Mouse (Mus musculus): ENCODE results near the gene Olfr392.

The Olfr392 gene

DNA sequence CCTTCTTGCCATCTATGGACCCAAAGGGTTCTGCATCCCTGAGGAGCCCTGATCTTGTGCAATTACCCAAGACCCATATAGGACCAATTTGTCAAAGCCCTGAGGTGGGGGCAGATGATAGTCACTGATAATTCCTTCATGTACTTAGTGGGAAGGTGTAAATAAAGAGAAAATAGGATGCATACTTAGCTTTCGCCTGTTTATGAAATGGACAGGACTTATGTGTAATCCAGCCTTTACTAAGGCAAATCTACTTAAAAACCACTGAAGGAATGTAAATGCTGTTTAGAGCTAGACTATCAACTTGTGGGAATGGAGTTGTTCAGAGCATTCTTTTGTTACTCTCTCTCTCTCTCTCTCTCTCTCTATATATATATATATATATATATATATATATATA is at the start of gene Olfr392:
Olfr392 (minus strand) TSS at position 101 of the 400 bp plus-strand sequence.
- no peak for DNase-seq (ENCODE audit: low read depth, low spot score)

DNA sequence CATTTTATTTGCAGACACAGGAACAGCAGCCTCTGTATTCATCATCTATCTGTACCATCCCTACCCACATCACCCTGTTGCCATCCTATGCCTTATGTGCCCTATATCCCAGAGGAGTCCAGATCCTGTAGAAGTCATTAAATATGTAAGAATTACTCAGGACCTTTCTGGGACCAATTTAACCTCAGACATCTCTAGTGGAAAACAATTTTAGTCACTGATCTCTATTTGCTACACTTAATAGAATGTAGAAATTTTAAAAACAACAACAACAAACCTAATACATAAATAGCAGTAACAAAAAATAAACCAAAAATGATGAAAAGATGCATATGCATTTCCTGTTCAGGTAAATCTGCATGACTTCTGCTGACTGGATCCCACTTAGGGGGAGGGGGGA is 34.5 kb upstream of the Olfr392 start, which contains the start of gene Olfr393:
Olfr393 (minus strand) TSS at position 101 of the 400 bp plus-strand sequence.
- no peak for DNase-seq (ENCODE audit: low read depth, low spot score)

DNA sequence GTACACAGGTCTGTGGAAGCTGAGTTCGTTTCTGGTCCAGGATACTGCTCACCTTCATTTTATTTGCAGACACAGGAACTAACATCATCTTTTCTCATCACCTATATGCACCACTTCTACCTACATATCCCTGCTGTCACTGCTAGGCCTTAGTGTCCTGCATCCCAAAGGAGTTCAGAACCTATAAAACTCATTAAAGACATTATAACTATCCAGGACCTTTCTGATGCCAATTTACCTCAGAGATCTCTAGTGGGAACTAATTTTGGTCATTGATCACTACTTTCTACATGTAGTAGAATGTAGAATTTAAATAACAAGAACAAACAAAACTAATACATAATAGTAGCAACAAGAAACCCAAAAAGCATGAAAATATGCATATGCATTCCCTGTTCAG is 13.9 kb downstream of the Olfr392 start, which contains the start of gene Olfr391-ps:
Olfr391-ps (minus strand) TSS at position 101 of the 400 bp plus-strand sequence.
- DNase-seq (ENCODE audit: low read depth, low spot score), result no peak

DNA sequence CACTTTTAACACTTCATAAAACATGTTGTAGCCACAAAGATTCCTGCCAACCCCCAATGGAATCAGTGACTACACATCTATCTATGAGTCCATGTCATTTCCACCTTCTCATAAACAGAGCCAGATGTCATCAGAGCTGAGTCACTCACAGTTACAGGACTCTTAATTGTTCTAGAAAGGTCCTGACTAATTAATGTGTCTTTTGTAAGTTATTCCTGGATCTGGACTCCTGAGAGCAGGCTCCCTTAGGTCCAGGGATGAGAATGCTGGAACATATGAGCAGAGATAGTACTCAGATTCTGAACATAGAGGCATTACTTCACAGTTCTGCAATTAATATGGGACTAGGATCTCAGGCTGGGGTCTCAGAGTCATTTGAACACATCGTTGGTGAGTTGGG is 34.2 kb downstream of the Olfr392 start, which contains the start of gene Olfr390:
Olfr390 (plus strand) TSS at position 301 of the 400 bp plus-strand sequence.
- DNase-seq (ENCODE audit: low read depth, low spot score), result no peak

DNA sequence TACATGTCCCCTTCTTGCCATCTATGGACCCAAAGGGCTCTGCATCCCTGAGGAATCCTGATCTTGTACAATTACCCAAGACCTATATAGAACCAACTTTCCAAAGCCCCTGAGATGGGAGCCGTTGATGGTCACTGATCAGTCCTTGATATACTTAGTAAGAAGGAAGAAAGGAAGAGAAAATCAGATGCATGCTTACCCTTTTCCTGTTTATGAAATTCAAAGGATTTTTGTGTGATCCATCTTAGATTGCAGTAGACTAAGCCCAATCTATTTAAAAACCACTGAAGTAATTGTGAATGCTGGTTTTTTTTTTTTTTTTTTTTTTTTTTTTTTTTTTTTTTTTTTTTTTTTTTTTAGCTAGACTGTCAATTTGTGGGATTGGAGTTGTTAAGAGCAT is 36.2 kb downstream of the Olfr392 start, which contains the start of gene Olfr389:
Olfr389 (minus strand) TSS at position 101 of the 400 bp plus-strand sequence.
- no peak for DNase-seq (ENCODE audit: low read depth, low spot score)

Data from R1 (cell line).